Mouse (Mus musculus): ENCODE measurements around the gene Apc2. TPM values are rescaled to one million over a fixed set of nuclear protein-coding genes. Genes with fewer than 3 reads are reported as not detected.
A peak's percentile ranks its signal among the peaks of the same experiment; 100 is the strongest.

Gene Apc2
- polyA plus RNA-seq, 1 experiment = 0.24 TPM

- peaks cover 28% of the 10 kb centered on the region for H3K27me3 ChIP-seq (ENCODE audit: control insufficient read depth, insufficient read depth, insufficient read length)
- H3K36me3 ChIP-seq (ENCODE audit: control insufficient read depth, insufficient read depth) = no peaks in the 10 kb centered on the region
- no peak overlapping the region for H3K4me2 ChIP-seq (ENCODE audit: low read depth)
- no peak overlapping the region for H3ac ChIP-seq (ENCODE audit: control insufficient read depth, insufficient read length)
- peaks cover 4% of the 10 kb centered on the region for H3K79me2 ChIP-seq (ENCODE audit: control insufficient read depth, insufficient read depth)
- TF ChIP-seq MYOG (IDR thresholded peaks at IDR 0.05; ENCODE audit: control insufficient read depth in 1 of 3, insufficient read depth in 1 of 3, insufficient read length in 2 of 3, low read depth in 2 of 3) (no peak), REST (IDR thresholded peaks at IDR 0.05; ENCODE audit: insufficient read depth, insufficient read length) (no peak), MAX (IDR thresholded peaks at IDR 0.05; ENCODE audit: low read depth) (no peak), SRF (IDR thresholded peaks at IDR 0.05; ENCODE audit: control insufficient read depth, insufficient read length, low read depth) (no peak), POLR2AphosphoS2 (IDR thresholded peaks at IDR 0.05; ENCODE audit: insufficient read length, low read depth) (no peak), TCF3 (IDR thresholded peaks at IDR 0.05; ENCODE audit: insufficient read length, low read depth) (no peak)
- H3K4me3 ChIP-seq = no peak overlapping the region
These were observed 18.8 kb downstream of the Apc2 start for GRCm38 (mm10) chr10:80314494-80315001.

GRCm38 (mm10) chr10:80315315-80315714, 19.5 kb downstream of the Apc2 start:
- Histone ChIP-seq H3K27me3 (ENCODE audit: control insufficient read depth, insufficient read depth, insufficient read length) (peaks cover 28% of the 10 kb centered on the region), H3K36me3 (ENCODE audit: control insufficient read depth, insufficient read depth) (no peaks in the 10 kb centered on the region), H3K79me2 (ENCODE audit: control insufficient read depth, insufficient read depth) (peaks cover 10% of the 10 kb centered on the region), H3ac (ENCODE audit: control insufficient read depth, insufficient read length) (no peak overlapping the region), H3K4me2 (ENCODE audit: low read depth) (no peak overlapping the region), H3K4me3 (no peak overlapping the region)
- no peak for TF ChIP-seq POLR2AphosphoS2 (IDR thresholded peaks at IDR 0.05; ENCODE audit: insufficient read length, low read depth)
- no peak for TF ChIP-seq MYOD1 (IDR thresholded peaks at IDR 0.05; ENCODE audit: control insufficient read depth in 1 of 3, insufficient read length in 2 of 3, low read depth in 2 of 3)
- TF ChIP-seq SRF (IDR thresholded peaks at IDR 0.05; ENCODE audit: control insufficient read depth, insufficient read length, low read depth) = no peak
- TF ChIP-seq CEBPB (IDR thresholded peaks at IDR 0.05; ENCODE audit: insufficient read depth, poor library complexity, severe bottlenecking) = no peak
- no peak for TF ChIP-seq TCF3 (IDR thresholded peaks at IDR 0.05; ENCODE audit: insufficient read length, low read depth)
- TF ChIP-seq TCF12 (IDR thresholded peaks at IDR 0.05; ENCODE audit: insufficient read depth, poor library complexity, severe bottlenecking) = no peak
- no peak for TF ChIP-seq MYOG (IDR thresholded peaks at IDR 0.05; ENCODE audit: control insufficient read depth in 1 of 3, insufficient read depth in 1 of 3, insufficient read length in 2 of 3, low read depth in 2 of 3)
- no peak for TF ChIP-seq POLR2A (IDR thresholded peaks at IDR 0.05; ENCODE audit: insufficient read length, low read depth)
- no peak for TF ChIP-seq USF1 (IDR thresholded peaks at IDR 0.05; ENCODE audit: low read depth)
- no peak for TF ChIP-seq REST (IDR thresholded peaks at IDR 0.05; ENCODE audit: insufficient read depth, insufficient read length)
- TF ChIP-seq MAX (IDR thresholded peaks at IDR 0.05; ENCODE audit: low read depth) = no peak
- TF ChIP-seq E2F4 (IDR thresholded peaks at IDR 0.05; ENCODE audit: insufficient read depth) = no peak

- peaks cover 10% of the 10 kb centered on the region for H3K79me2 ChIP-seq (ENCODE audit: control insufficient read depth, insufficient read depth)
- H3K4me3 ChIP-seq = no peak overlapping the region
- no peak overlapping the region for H3ac ChIP-seq (ENCODE audit: control insufficient read depth, insufficient read length)
- H3K4me2 ChIP-seq (ENCODE audit: low read depth) = no peak overlapping the region
- H3K36me3 ChIP-seq (ENCODE audit: control insufficient read depth, insufficient read depth) = no peaks in the 10 kb centered on the region
- peak; percentile 25 for TF ChIP-seq POLR2A (IDR thresholded peaks at IDR 0.05; ENCODE audit: insufficient read length, low read depth)
- no peak for TF ChIP-seq TCF3 (IDR thresholded peaks at IDR 0.05; ENCODE audit: insufficient read length, low read depth)
- H3K27me3 ChIP-seq (ENCODE audit: control insufficient read depth, insufficient read depth, insufficient read length) = peaks cover 18% of the 10 kb centered on the region
These were observed 20.6 kb downstream of the Apc2 start for GRCm38 (mm10) chr10:80316359-80316781.

- no peak overlapping the region for H3K4me3 ChIP-seq
- no peak overlapping the region for H3K4me2 ChIP-seq (ENCODE audit: low read depth)
- H3K36me3 ChIP-seq (ENCODE audit: control insufficient read depth, insufficient read depth) = no peaks in the 10 kb centered on the region
- TF ChIP-seq TCF3 (IDR thresholded peaks at IDR 0.05; ENCODE audit: insufficient read length, low read depth) (no peak), MYOD1 (IDR thresholded peaks at IDR 0.05; ENCODE audit: control insufficient read depth in 1 of 3, insufficient read length in 2 of 3, low read depth in 2 of 3) (no peak), TCF12 (IDR thresholded peaks at IDR 0.05; ENCODE audit: insufficient read depth, poor library complexity, severe bottlenecking) (no peak), USF1 (IDR thresholded peaks at IDR 0.05; ENCODE audit: low read depth) (no peak), POLR2A (IDR thresholded peaks at IDR 0.05; ENCODE audit: insufficient read length, low read depth) (no peak), MAX (IDR thresholded peaks at IDR 0.05; ENCODE audit: low read depth) (no peak), MYOG (IDR thresholded peaks at IDR 0.05; ENCODE audit: control insufficient read depth in 1 of 3, insufficient read depth in 1 of 3, insufficient read length in 2 of 3, low read depth in 2 of 3) (no peak), SRF (IDR thresholded peaks at IDR 0.05; ENCODE audit: control insufficient read depth, insufficient read length, low read depth) (no peak), E2F4 (IDR thresholded peaks at IDR 0.05; ENCODE audit: insufficient read depth) (no peak), CEBPB (IDR thresholded peaks at IDR 0.05; ENCODE audit: insufficient read depth, poor library complexity, severe bottlenecking) (no peak), POLR2AphosphoS2 (IDR thresholded peaks at IDR 0.05; ENCODE audit: insufficient read length, low read depth) (no peak), REST (IDR thresholded peaks at IDR 0.05; ENCODE audit: insufficient read depth, insufficient read length) (no peak)
- H3K79me2 ChIP-seq (ENCODE audit: control insufficient read depth, insufficient read depth) = peaks cover 10% of the 10 kb centered on the region
- H3K27me3 ChIP-seq (ENCODE audit: control insufficient read depth, insufficient read depth, insufficient read length) = peaks cover 11% of the 10 kb centered on the region
- H3ac ChIP-seq (ENCODE audit: control insufficient read depth, insufficient read length) = no peak overlapping the region
These were observed 21.2 kb downstream of the Apc2 start for GRCm38 (mm10) chr10:80317011-80317410.

GRCm38 (mm10) chr10:80320340-80320760, 24.6 kb downstream of the Apc2 start, which contains the start of gene 2310011J03Rik:
Gene 2310011J03Rik (minus strand): TSS chr10:80320537.
- Histone ChIP-seq H3ac (ENCODE audit: control insufficient read depth, insufficient read length) (peak within 1 kb of the TSS; percentile 26), H3K27me3 (ENCODE audit: control insufficient read depth, insufficient read depth, insufficient read length) (no peaks in the 10 kb centered on the region), H3K4me3 (peak within 1 kb of the TSS; percentile 79), H3K4me2 (ENCODE audit: low read depth) (peak within 1 kb of the TSS; percentile 96), H3K79me2 (ENCODE audit: control insufficient read depth, insufficient read depth) (peaks cover 10% of the 10 kb centered on the region), H3K36me3 (ENCODE audit: control insufficient read depth, insufficient read depth) (no peaks in the 10 kb centered on the region)
- TF ChIP-seq POLR2A (IDR thresholded peaks at IDR 0.05; ENCODE audit: insufficient read length, low read depth) = peak; percentile 63
- TF ChIP-seq MAX (IDR thresholded peaks at IDR 0.05; ENCODE audit: low read depth) = no peak
- TF ChIP-seq CEBPB (IDR thresholded peaks at IDR 0.05; ENCODE audit: insufficient read depth, poor library complexity, severe bottlenecking) = no peak
- no peak for TF ChIP-seq TCF3 (IDR thresholded peaks at IDR 0.05; ENCODE audit: insufficient read length, low read depth)
- peak; percentile 42 for TF ChIP-seq POLR2AphosphoS2 (IDR thresholded peaks at IDR 0.05; ENCODE audit: insufficient read length, low read depth)
- no peak for TF ChIP-seq REST (IDR thresholded peaks at IDR 0.05; ENCODE audit: insufficient read depth, insufficient read length)
- no peak for TF ChIP-seq MYOD1 (IDR thresholded peaks at IDR 0.05; ENCODE audit: control insufficient read depth in 1 of 3, insufficient read length in 2 of 3, low read depth in 2 of 3)
